Mouse (Mus musculus): ENCODE results near the gene Kif13a. TPM values are rescaled to one million over a fixed set of nuclear protein-coding genes. Genes with fewer than 3 reads are reported as not detected.

Kif13a gene
- polyA plus RNA-seq, 1 experiment from 2014 or later: 17.8 TPM

DNA sequence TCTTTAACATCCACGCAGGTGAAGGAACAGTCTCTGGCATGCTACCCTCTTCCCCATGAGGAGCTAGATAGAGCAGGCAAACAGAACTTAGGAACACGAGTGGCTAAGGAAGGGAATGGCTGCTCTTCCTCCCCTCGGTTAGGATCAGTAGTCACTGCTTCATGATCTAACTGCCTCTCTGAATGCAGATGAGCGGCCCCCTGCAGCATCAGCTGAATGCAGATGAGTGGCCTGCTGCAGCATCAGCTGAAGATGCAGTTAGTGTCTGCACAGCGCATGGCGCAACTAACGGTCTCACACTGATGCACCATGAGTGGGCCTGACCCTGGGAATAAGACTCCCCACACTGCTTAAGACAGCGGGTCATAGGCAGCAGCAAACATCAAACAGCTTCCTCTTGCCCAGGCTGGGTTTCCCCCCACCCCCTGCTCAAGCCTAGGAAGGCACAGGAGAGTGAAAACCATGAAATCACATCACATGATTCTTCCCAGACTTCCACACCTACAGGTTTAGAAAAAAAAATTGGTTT is 170.3 kb downstream of the Kif13a start:
- ATAC-seq (replicated peaks; ENCODE audit: extremely low read depth, insufficient read depth, low FRiP score): no peak
- Histone ChIP-seq H3K36me3 (ENCODE audit: control insufficient read depth, insufficient read depth) (peaks cover 50% of the 10 kb centered on the region), H3K4me2 (ENCODE audit: low read depth, low read length) (no peak overlapping the region), H3K9ac (ENCODE audit: low read length) (no peak overlapping the region), H3K4me1 (ENCODE audit: control insufficient read depth, insufficient read depth, low read length) (no peaks in the 10 kb centered on the region), H3K27ac (ENCODE audit: low read length) (no peak overlapping the region), H3K27me3 (ENCODE audit: control insufficient read depth, insufficient read depth, low read length) (no peaks in the 10 kb centered on the region), H3K4me3 (ENCODE audit: low read length) (no peak overlapping the region), H3K9me3 (replicated peaks; ENCODE audit: control insufficient read depth, low read length) (no peaks in the 10 kb centered on the region)
- 83% methylated on average over 8 of the region's 8 CpGs for WGBS

DNA sequence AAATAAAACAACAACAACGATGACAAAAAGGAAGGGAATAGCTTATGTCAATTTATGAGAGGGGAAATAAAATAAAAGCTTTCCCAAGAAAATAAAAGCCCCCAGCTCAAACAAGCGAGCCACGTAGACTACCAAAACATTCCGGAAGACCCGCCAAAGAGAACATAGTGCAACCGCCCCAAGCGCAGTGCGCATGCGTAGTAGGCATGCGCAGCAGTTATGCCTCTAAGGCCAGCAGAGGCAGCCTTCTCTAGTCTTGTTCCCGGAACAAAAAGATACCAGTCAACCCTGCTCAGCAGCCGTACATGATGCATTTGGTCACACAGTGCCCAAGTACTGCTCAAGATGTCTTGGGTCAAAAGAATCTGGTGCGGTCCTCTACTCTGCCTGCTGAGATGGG is 171.0 kb downstream of the Kif13a start:
- Histone ChIP-seq H3K36me3 (ENCODE audit: control insufficient read depth, insufficient read depth) (peaks cover 47% of the 10 kb centered on the region), H3K27ac (ENCODE audit: low read length) (no peak overlapping the region), H3K27me3 (ENCODE audit: control insufficient read depth, insufficient read depth, low read length) (no peaks in the 10 kb centered on the region), H3K4me2 (ENCODE audit: low read depth, low read length) (no peak overlapping the region), H3K4me3 (ENCODE audit: low read length) (no peak overlapping the region), H3K9me3 (replicated peaks; ENCODE audit: control insufficient read depth, low read length) (no peaks in the 10 kb centered on the region), H3K4me1 (ENCODE audit: control insufficient read depth, insufficient read depth, low read length) (no peaks in the 10 kb centered on the region), H3K9ac (ENCODE audit: low read length) (no peak overlapping the region)
- no peak for ATAC-seq (replicated peaks; ENCODE audit: extremely low read depth, insufficient read depth, low FRiP score)
- WGBS: 95% methylated on average over 13 of the region's 13 CpGs

DNA sequence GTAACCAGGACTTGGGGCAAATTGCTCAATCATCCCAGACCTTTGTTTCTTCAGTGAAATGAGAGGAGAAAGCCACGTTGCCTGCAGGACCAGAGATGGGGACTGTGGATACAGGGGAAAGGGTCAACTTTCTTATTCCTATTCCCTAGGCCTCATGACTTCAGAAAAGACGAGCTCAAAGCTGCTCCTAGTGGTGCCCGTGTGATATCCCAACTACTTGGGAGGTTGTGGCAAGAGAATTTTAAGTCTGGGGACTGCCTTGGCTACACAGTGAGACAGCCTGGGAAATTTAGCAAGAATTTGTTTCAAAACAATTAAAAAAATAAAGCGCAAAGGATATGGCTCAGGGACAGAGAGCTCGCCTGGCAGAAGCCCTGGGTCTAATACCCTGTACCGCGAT is 171.7 kb downstream of the Kif13a start:
- Histone ChIP-seq H3K4me3 (ENCODE audit: low read length) (no peak overlapping the region), H3K36me3 (ENCODE audit: control insufficient read depth, insufficient read depth) (peaks cover 42% of the 10 kb centered on the region), H3K4me1 (ENCODE audit: control insufficient read depth, insufficient read depth, low read length) (no peaks in the 10 kb centered on the region), H3K27ac (ENCODE audit: low read length) (no peak overlapping the region), H3K27me3 (ENCODE audit: control insufficient read depth, insufficient read depth, low read length) (no peaks in the 10 kb centered on the region), H3K9ac (ENCODE audit: low read length) (no peak overlapping the region), H3K4me2 (ENCODE audit: low read depth, low read length) (no peak overlapping the region), H3K9me3 (replicated peaks; ENCODE audit: control insufficient read depth, low read length) (no peaks in the 10 kb centered on the region)
- 89% methylated on average over 7 of the region's 7 CpGs for WGBS
- ATAC-seq (replicated peaks; ENCODE audit: extremely low read depth, insufficient read depth, low FRiP score): no peak

DNA sequence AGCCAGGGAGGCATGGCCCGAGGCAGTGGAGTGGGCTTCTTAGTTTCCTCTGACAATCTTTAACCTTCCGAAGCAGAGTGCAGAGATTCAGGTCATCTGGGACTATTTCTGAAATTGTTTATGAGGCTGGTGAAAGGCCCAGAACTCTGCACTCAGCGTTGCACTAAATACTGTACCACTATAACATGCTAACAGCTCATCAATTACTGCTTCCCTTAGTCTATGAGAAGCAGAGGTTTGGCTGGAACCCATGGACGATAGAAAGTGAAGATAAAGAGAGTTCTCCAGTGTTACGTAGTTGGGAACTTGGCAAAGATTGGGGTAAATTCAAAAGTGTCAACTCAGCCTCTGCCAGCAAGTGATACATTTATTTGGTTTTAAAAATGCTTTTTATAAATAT is 176.4 kb downstream of the Kif13a start:
- Histone ChIP-seq H3K4me3 (ENCODE audit: low read length) (no peak overlapping the region), H3K9ac (ENCODE audit: low read length) (no peak overlapping the region), H3K4me1 (ENCODE audit: control insufficient read depth, insufficient read depth, low read length) (no peaks in the 10 kb centered on the region), H3K9me3 (replicated peaks; ENCODE audit: control insufficient read depth, low read length) (no peaks in the 10 kb centered on the region), H3K4me2 (ENCODE audit: low read depth, low read length) (no peak overlapping the region), H3K27me3 (ENCODE audit: control insufficient read depth, insufficient read depth, low read length) (no peaks in the 10 kb centered on the region), H3K36me3 (ENCODE audit: control insufficient read depth, insufficient read depth) (peaks cover 39% of the 10 kb centered on the region), H3K27ac (ENCODE audit: low read length) (no peak overlapping the region)
- WGBS: 73% methylated on average over 5 of the region's 5 CpGs
- ATAC-seq (replicated peaks; ENCODE audit: extremely low read depth, insufficient read depth, low FRiP score): no peak

DNA sequence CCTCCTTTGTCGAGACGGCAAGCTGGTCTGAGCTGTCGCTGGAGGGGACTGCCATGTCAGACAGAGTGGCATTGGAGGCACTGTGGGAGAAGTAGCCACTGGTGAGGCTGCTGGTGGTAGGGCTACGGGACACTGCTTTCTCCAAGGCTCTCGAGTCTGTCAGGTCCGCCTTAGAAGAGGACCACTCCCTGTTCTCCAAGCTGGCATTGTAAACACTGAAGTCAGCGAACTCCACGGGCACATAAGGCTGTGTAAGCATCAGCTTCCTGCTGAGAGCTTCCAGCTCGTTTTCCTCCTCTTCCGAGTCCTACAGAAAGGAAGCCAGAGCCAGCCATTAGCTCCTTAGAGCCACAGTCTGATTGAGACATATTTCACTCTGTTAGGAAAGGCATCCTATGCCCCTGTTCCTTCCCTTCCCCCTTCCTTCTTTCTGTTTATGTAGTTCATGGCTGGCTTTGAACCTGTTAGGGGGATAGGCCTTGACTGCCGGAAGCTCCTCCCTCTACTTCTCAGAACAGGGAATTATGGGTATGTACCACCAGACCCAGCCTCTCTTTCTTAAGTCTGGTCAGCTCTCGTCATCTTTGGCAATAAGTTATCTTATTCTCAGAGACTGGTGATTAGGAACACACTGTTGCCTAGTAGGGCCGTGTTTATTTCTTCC is 177.0 kb downstream of the Kif13a start:
- H3K27ac ChIP-seq (ENCODE audit: low read length): no peak overlapping the region

DNA sequence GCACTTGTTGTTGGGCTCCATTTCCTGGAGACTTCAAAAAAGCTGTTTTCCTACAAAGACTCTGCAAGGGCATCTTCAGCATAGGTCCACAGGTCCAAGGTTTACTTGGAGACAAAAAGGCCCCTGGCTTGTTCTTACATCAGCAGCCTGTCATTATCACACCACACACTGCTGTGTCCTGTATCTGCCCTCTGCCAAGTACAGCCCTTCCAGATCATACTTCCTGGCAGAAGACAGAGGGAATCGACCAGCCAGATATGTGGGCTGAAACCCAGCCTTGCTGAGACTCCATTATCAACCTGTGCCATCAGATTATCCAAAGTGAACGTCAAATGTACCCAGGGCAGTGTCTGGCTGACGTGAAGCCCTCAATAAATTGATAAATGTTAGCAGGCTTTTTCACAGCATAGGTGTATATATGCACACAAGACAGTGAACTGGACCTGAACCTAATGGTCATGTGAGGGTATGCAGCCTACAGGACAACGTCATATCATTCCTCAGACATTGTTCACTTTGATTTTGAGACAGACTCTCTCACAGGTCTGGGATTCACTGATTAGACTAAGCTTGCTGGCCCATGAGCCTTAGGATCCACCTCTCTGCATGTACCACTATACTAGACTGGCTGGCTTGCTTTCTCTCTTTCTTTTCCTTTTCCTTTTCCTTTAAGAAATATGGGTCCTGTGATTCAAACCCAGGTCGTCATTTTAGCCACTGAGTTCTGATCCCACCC is 181.4 kb downstream of the Kif13a start:
- ATAC-seq (replicated peaks; ENCODE audit: extremely low read depth, insufficient read depth, low FRiP score): no peak
- Histone ChIP-seq H3K27me3 (ENCODE audit: control insufficient read depth, insufficient read depth, low read length) (no peaks in the 10 kb centered on the region), H3K9me3 (replicated peaks; ENCODE audit: control insufficient read depth, low read length) (no peaks in the 10 kb centered on the region), H3K4me2 (ENCODE audit: low read depth, low read length) (no peak overlapping the region), H3K4me3 (ENCODE audit: low read length) (no peak overlapping the region), H3K4me1 (ENCODE audit: control insufficient read depth, insufficient read depth, low read length) (peaks cover 4% of the 10 kb centered on the region; the same call in 1 of the 2 replicates), H3K9ac (ENCODE audit: low read length) (no peak overlapping the region), H3K27ac (ENCODE audit: low read length) (no peak overlapping the region), H3K36me3 (ENCODE audit: control insufficient read depth, insufficient read depth) (peaks cover 27% of the 10 kb centered on the region)
- 55% methylated on average over 5 of the region's 5 CpGs for WGBS

More for the DNA sequence above, 177.0 kb downstream of the Kif13a start:
- H3K4me2 ChIP-seq (ENCODE audit: low read depth, low read length): no peak overlapping the region
- H3K9ac ChIP-seq (ENCODE audit: low read length): no peak overlapping the region
- WGBS: 79% methylated on average over 13 of the region's 13 CpGs
- H3K4me3 ChIP-seq (ENCODE audit: low read length): no peak overlapping the region
- H3K27me3 ChIP-seq (ENCODE audit: control insufficient read depth, insufficient read depth, low read length): no peaks in the 10 kb centered on the region
- ATAC-seq (replicated peaks; ENCODE audit: extremely low read depth, insufficient read depth, low FRiP score): no peak
- H3K36me3 ChIP-seq (ENCODE audit: control insufficient read depth, insufficient read depth): peaks cover 36% of the 10 kb centered on the region
- H3K9me3 ChIP-seq (replicated peaks; ENCODE audit: control insufficient read depth, low read length): no peaks in the 10 kb centered on the region
- H3K4me1 ChIP-seq (ENCODE audit: control insufficient read depth, insufficient read depth, low read length): 0 out of 2 replicates have a peak, but pooled peaks cover 4% of the 10 kb centered on the region

DNA sequence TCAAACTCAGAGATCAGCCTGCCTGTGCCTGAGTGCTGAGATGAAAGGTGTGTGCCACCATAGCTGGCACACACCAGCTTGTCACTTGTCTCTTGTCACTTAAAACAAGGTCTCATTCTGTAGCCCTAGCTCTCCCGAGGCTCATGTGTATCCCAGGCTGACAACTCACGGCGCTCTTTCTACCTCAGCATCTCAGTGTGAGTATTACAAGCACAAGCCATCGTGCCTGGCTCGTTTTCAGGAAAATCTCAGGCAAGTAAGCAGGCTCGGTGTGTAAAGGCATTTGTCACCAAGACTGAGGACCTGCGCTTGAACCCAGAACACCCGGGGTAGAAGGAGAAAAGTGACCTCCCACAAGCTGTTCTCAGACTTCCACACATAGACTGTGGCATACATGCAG is 185.8 kb downstream of the Kif13a start:
- H3K36me3 ChIP-seq (ENCODE audit: control insufficient read depth, insufficient read depth): no peaks in the 10 kb centered on the region
- no peak overlapping the region for H3K9ac ChIP-seq (ENCODE audit: low read length)
- peaks cover 4% of the 10 kb centered on the region; the same call in 1 of the 2 replicates for H3K4me1 ChIP-seq (ENCODE audit: control insufficient read depth, insufficient read depth, low read length)
- H3K27me3 ChIP-seq (ENCODE audit: control insufficient read depth, insufficient read depth, low read length): no peaks in the 10 kb centered on the region
- no peak overlapping the region for H3K4me3 ChIP-seq (ENCODE audit: low read length)
- 69% methylated on average over 8 of the region's 8 CpGs for WGBS
- H3K9me3 ChIP-seq (replicated peaks; ENCODE audit: control insufficient read depth, low read length): no peaks in the 10 kb centered on the region
- ATAC-seq (replicated peaks; ENCODE audit: extremely low read depth, insufficient read depth, low FRiP score): no peak
- no peak overlapping the region for H3K27ac ChIP-seq (ENCODE audit: low read length)
- H3K4me2 ChIP-seq (ENCODE audit: low read depth, low read length): no peak overlapping the region

DNA sequence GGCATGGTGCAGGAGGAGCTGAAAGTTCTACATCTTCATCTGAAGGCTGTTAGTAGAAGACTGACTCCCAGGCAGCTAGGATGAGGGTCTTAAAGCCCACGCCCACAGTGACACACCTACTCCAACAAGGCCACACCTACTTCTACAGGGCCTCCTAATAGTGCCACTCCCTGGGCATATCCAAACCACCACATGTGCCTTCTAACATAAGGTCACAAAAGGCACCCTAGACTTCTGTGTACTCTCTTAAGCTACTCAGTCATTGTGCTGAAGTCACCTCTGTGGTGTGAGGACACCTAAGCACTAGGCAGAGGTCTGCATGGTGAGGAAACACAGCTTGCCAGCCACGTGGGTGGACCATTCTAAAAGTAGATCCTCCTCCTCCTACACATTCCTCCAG is 187.3 kb downstream of the Kif13a start:
- Histone ChIP-seq H3K4me1 (ENCODE audit: control insufficient read depth, insufficient read depth, low read length) (no peaks in the 10 kb centered on the region; the same call in 1 of the 2 replicates), H3K4me3 (ENCODE audit: low read length) (no peak overlapping the region), H3K9ac (ENCODE audit: low read length) (no peak overlapping the region), H3K27ac (ENCODE audit: low read length) (no peak overlapping the region), H3K9me3 (replicated peaks; ENCODE audit: control insufficient read depth, low read length) (no peaks in the 10 kb centered on the region), H3K36me3 (ENCODE audit: control insufficient read depth, insufficient read depth) (no peaks in the 10 kb centered on the region), H3K27me3 (ENCODE audit: control insufficient read depth, insufficient read depth, low read length) (no peaks in the 10 kb centered on the region), H3K4me2 (ENCODE audit: low read depth, low read length) (no peak overlapping the region)
- ATAC-seq (replicated peaks; ENCODE audit: extremely low read depth, insufficient read depth, low FRiP score): no peak
- WGBS: 55% methylated on average over 2 of the region's 2 CpGs

DNA sequence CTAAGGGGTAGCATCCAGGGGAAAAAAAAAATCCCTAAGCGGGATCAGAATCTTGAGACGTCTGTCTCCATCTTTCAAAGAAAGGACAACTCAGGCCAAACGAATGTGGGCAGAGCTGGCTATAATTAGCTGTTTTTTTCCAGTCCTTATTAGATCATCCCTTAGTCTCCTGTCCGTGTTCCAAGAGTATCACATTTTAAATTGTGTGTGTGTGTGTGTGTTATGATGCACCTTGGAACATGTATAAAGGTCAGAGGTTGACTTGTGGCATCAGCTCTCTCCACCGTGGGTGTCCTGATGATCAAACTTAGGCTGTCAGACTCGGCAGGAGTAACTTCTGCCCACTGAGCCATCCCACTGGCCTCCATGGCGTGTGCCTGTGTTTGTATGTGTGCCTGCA is 190.2 kb downstream of the Kif13a start:
- H3K9me3 ChIP-seq (replicated peaks; ENCODE audit: control insufficient read depth, low read length): no peaks in the 10 kb centered on the region

More for the DNA sequence above, 190.2 kb downstream of the Kif13a start:
- WGBS: 65% methylated on average over 7 of the region's 7 CpGs
- Histone ChIP-seq H3K27ac (ENCODE audit: low read length) (no peak overlapping the region), H3K9ac (ENCODE audit: low read length) (no peak overlapping the region), H3K4me3 (ENCODE audit: low read length) (no peak overlapping the region), H3K4me1 (ENCODE audit: control insufficient read depth, insufficient read depth, low read length) (peaks cover 3% of the 10 kb centered on the region; the same call in 1 of the 2 replicates), H3K4me2 (ENCODE audit: low read depth, low read length) (no peak overlapping the region), H3K27me3 (ENCODE audit: control insufficient read depth, insufficient read depth, low read length) (no peaks in the 10 kb centered on the region), H3K36me3 (ENCODE audit: control insufficient read depth, insufficient read depth) (no peaks in the 10 kb centered on the region)
- ATAC-seq (replicated peaks; ENCODE audit: extremely low read depth, insufficient read depth, low FRiP score): no peak
